Mouse (Mus musculus) liver, embryonic 11.5 days (tissue): ENCODE results near the gene Acbd6. TPM values are rescaled to one million over a fixed set of nuclear protein-coding genes. Genes with fewer than 3 reads are reported as not detected.
A peak's percentile ranks its signal among the peaks of the same experiment; 100 is the strongest.

Experiments used
- ATAC-seq: fragments of 200-750 bp; cut with Nextera tagmentation; replicated peaks from 2 replicates; pipeline ENCODE4 v1.8.0; 2017; ENCODE audit warnings: moderate number of reproducible peaks, mild to moderate bottlenecking, moderate TSS enrichment, moderate library complexity; ENCODE audit not compliant: low FRiP score
- DNase-seq: peaks from one replicate; pipeline ENCODE4 v3.0.0-alpha.2; 2017; ENCODE audit warnings: low spot score
- H3K27ac ChIP-seq: fragments of 300-500 bp; sonication (generic); 2 replicates; pipeline ENCODE4 v1.5.1; 2014; ENCODE audit warnings: mild to moderate bottlenecking, low read depth, low read length, control low read depth
- H3K27me3 ChIP-seq: fragments of 300-500 bp; sonication (generic); replicated peaks from 2 replicates; pipeline ENCODE4 v1.6.1; 2014; ENCODE audit warnings: low read length, mixed read lengths; ENCODE audit not compliant: control insufficient read depth, insufficient read depth
- H3K36me3 ChIP-seq: fragments of 300-500 bp; sonication (generic); 2 replicates; pipeline ENCODE4 v1.6.1; 2014; ENCODE audit warnings: mild to moderate bottlenecking, low read length, moderate library complexity, mixed read lengths; ENCODE audit not compliant: control insufficient read depth, insufficient read depth
- H3K4me1 ChIP-seq: fragments of 300-500 bp; sonication (generic); replicated peaks from 2 replicates; pipeline ENCODE4 v1.6.1; 2014; ENCODE audit warnings: low read length, mixed read lengths; ENCODE audit not compliant: control insufficient read depth, insufficient read depth
- H3K4me2 ChIP-seq: fragments of 300-500 bp; sonication (generic); 2 replicates; pipeline ENCODE4 v1.6.1; 2014; ENCODE audit warnings: mild to moderate bottlenecking, control low read depth, moderate library complexity
- H3K4me3 ChIP-seq: fragments of 300-500 bp; sonication (generic); 2 replicates; pipeline ENCODE4 v1.5.1; 2014; ENCODE audit warnings: low read depth, low read length, control low read depth
- H3K9ac ChIP-seq: fragments of 300-500 bp; sonication (generic); 2 replicates; pipeline ENCODE4 v1.6.1; 2014; ENCODE audit warnings: low read depth, low read length, control low read depth
- H3K9me3 ChIP-seq: fragments of 300-500 bp; sonication (generic); 2 replicates; pipeline ENCODE4 v1.6.1; 2016; ENCODE audit warnings: low read length, inconsistent platforms, mixed read lengths; ENCODE audit not compliant: control insufficient read depth
- WGBS: fragments of 180-500 bp; shearing (Covaris S2); extraction: QIAGEN DNeasy Blood & Tissue Kit; methylation state at CpG from one replicate; pipeline ENCODE4 v1.1.7; 2014; 5-methylcytosine and 5-hydroxymethylcytosine counted together
- polyA plus RNA-seq: library from polyadenylated mRNA; unstranded; fragments of >200 nt; fragmentation: Nextera tagmentation; extraction: Ambion mirVana; gene quantifications from 2 replicates; pipeline ENCODE4 v1.2.1, GENCODE M21; 2014

The Acbd6 gene
- polyA plus RNA-seq, 1 experiment from 2014 or later, result 106 TPM

GRCm38 (mm10) chr1:155727830-155728229 is 169.9 kb downstream of the Acbd6 start:
- Histone ChIP-seq H3K36me3 (no peaks in the 10 kb centered on the region), H3K4me1 (no peaks in the 10 kb centered on the region), H3K27ac (no peak overlapping the region), H3K27me3 (peaks cover 80% of the 10 kb centered on the region), H3K9me3 (no peaks in the 10 kb centered on the region), H3K4me3 (no peak overlapping the region), H3K4me2 (no peak overlapping the region), H3K9ac (no peak overlapping the region)
- WGBS, result 40% methylated on average over 10 of the region's 10 CpGs
- ATAC-seq (no peak), DNase-seq (no peak)

- H3K9me3 ChIP-seq, result no peaks in the 10 kb centered on the region
- no peak overlapping the region for H3K27ac ChIP-seq
- 5% methylated on average over 23 of the region's 23 CpGs for WGBS
- no peak for ATAC-seq
- H3K36me3 ChIP-seq, result no peaks in the 10 kb centered on the region
- no peak overlapping the region for H3K9ac ChIP-seq
- no peak for DNase-seq
- H3K4me2 ChIP-seq, result no peak overlapping the region
- no peaks in the 10 kb centered on the region for H3K4me1 ChIP-seq
- peaks cover 80% of the 10 kb centered on the region for H3K27me3 ChIP-seq
- H3K4me3 ChIP-seq, result no peak overlapping the region
Observed at GRCm38 (mm10) chr1:155729113-155729795, 171.3 kb downstream of the Acbd6 start.

GRCm38 (mm10) chr1:155731156-155731555 is 173.2 kb downstream of the Acbd6 start:
- Histone ChIP-seq H3K9me3 (no peaks in the 10 kb centered on the region), H3K36me3 (no peaks in the 10 kb centered on the region), H3K4me1 (no peaks in the 10 kb centered on the region), H3K9ac (no peak overlapping the region), H3K4me3 (no peak overlapping the region), H3K27ac (no peak overlapping the region), H3K4me2 (no peak overlapping the region), H3K27me3 (peaks cover 89% of the 10 kb centered on the region)
- DNase-seq (no peak), ATAC-seq (no peak)
- WGBS, result 0% methylated on average over 2 of the region's 2 CpGs

- no peak for DNase-seq
- peaks cover 98% of the 10 kb centered on the region for H3K27me3 ChIP-seq
- no peaks in the 10 kb centered on the region for H3K36me3 ChIP-seq
- H3K9ac ChIP-seq, result no peak overlapping the region
- no peaks in the 10 kb centered on the region for H3K9me3 ChIP-seq
- no peak overlapping the region for H3K4me3 ChIP-seq
- no peak overlapping the region for H3K27ac ChIP-seq
- no peak overlapping the region for H3K4me2 ChIP-seq
- 1% methylated on average over 26 of the region's 26 CpGs for WGBS
- no peak for ATAC-seq
- H3K4me1 ChIP-seq, result no peaks in the 10 kb centered on the region; the same call in 1 of the 2 replicates
Observed at GRCm38 (mm10) chr1:155736096-155736825, 178.3 kb downstream of the Acbd6 start.

- DNase-seq (peak; percentile 43), ATAC-seq (no peak)
- peaks cover 98% of the 10 kb centered on the region for H3K27me3 ChIP-seq
- H3K9ac ChIP-seq, result no peak overlapping the region
- no peak overlapping the region for H3K4me2 ChIP-seq
- H3K9me3 ChIP-seq, result no peaks in the 10 kb centered on the region
- under 1% methylated on average over 58 of the region's 58 CpGs for WGBS
- H3K4me1 ChIP-seq, result peaks cover 6% of the 10 kb centered on the region
- H3K27ac ChIP-seq, result no peak overlapping the region
- H3K4me3 ChIP-seq, result no peak overlapping the region
- H3K36me3 ChIP-seq, result no peaks in the 10 kb centered on the region
Observed at GRCm38 (mm10) chr1:155737017-155737808, 179.3 kb downstream of the Acbd6 start.

- no peaks in the 10 kb centered on the region for H3K9me3 ChIP-seq
- under 1% methylated on average over 25 of the region's 25 CpGs for WGBS
- peaks cover 13% of the 10 kb centered on the region for H3K4me1 ChIP-seq
- peaks cover 98% of the 10 kb centered on the region for H3K27me3 ChIP-seq
- H3K9ac ChIP-seq, result no peak overlapping the region
- H3K4me3 ChIP-seq, result no peak overlapping the region
- ATAC-seq (no peak), DNase-seq (no peak)
- no peak overlapping the region for H3K4me2 ChIP-seq
- H3K27ac ChIP-seq, result no peak overlapping the region
- no peaks in the 10 kb centered on the region for H3K36me3 ChIP-seq
Observed at GRCm38 (mm10) chr1:155737809-155738383, 180.0 kb downstream of the Acbd6 start.

Other genes with a start within 250 kb of the Acbd6 start
- 5.3 and 8.0 TPM in 2 replicates for gene Xpr1, start 140.7 kb upstream of the Acbd6 start, polyA plus RNA-seq
- not detected in 2 replicates for gene Lhx4, start 193.6 kb downstream of the Acbd6 start, polyA plus RNA-seq